Mouse (Mus musculus): ENCODE results near the gene Traf2.
A peak's percentile ranks its signal among the peaks of the same experiment; 100 is the strongest.

The Traf2 gene

DNA sequence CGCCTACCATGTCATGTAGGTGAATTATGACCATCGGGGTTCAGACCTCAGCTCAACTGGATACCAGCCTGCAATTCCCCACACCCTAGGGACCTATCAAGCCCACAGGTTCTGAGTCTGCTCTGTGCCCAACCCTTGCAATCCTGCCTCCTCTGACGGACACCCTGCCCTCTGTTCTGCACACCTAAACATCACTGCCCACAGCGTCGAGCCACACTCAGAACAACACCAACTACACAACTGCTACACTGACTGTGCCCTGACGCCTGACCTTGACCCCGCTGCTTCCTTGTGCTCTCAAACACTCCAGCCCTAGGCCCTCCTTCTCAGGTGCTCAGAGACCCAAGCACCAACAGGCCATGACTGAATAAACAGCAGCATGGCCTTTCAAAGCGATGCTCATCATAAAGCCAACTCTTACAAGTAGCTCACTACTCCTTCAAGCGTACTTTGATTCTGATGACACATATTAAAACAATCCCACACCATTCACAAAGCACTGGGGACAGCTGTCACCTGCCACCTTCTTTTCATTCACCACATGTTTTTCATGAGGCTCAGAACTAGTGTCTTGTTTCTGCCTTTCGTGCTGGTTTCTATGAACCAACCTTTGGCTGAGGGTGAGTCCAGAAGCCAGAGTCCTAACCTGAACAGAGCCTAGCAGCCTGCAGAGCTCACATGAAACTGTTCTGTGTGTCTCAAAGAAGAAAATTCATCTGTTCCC is 4.9 kb downstream of the Traf2 start:
- DNase-seq: no peak

DNA sequence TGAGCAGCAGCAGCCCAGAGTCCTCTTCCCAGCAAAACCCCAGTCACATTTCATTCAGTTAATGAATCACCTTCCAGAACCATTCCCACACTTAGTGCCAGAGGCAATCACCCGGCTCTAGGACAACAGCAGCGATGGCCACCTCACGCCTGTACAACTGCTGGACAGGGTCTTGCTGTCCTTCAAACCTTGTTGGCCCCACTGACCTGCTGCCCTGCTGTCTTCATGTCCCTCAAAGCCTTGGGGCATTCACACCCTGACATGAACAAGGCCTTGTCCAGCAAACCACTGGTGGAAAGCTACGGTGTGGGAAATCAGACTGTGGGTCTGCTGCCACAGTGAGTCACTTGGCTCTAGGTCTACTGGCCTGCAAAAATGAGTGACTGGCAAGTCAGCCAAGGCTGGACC is 6.2 kb downstream of the Traf2 start:
- DNase-seq: no peak

DNA sequence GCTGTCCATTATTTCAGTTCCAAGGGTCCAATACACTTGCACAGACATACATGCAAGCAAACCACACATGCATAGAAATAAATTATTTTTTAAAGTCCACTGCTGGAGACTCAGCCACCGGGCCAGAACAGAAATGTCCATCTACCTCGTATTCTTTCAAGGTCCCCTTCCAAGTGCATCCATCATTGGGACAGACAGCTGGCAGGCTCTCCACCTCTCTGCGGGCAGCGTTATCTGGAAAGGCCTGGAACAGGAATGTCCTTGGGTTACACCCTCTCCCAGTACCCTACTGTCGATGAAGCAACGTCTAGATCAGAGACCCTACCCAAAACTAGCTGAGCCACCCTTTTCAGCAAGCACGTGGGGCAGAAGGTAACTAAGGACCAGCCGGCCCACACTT is 10.2 kb downstream of the Traf2 start:
- DNase-seq: no peak

DNA sequence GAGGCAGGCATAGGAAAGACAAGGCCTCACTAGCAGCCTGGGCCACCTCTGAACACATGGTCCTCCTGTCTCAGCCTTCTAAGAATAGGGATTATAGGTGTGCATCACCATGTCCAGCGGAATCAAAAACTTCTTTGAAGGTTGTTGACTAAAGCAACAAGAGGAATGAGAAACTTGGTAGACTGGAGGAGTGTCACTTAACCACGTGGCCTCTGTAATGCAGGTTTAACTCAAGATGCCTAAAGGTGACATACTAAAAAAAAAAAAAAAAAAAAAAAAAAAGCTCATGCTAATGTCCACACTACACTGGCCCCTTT is 11.9 kb downstream of the Traf2 start:
- no peak for DNase-seq

DNA sequence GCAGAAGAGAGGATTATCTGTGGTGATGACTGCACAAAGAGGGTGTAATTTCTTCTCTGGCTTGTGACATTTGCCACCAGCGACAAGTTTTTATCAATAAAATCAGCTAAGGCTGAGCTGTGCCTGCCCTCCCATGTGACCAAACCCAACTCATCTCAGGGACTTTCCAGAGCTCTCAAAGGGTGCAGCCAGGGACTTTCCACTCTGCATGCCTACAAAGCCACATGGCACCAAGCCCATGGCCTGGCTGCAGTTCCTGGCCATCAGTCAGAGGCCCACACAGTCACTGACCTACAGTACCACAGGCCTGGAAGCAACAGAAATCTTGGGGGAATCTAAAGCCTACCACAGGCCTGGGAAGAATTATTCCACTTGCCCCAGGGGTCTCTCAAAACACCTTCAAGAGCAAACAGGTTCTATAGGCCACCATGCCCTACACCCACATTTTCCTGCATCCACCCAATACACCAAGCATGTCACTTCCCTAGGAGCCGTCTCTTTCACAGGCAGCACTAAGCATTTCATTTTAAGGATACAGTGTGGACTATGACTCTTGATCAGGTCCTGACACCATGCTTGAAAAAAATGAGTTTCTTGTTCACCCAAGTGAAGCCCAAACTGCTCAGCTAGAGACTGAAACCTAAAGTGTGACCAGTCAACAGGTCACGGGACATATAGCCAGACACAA is 12.4 kb downstream of the Traf2 start:
- DNase-seq: peak; percentile 25

DNA sequence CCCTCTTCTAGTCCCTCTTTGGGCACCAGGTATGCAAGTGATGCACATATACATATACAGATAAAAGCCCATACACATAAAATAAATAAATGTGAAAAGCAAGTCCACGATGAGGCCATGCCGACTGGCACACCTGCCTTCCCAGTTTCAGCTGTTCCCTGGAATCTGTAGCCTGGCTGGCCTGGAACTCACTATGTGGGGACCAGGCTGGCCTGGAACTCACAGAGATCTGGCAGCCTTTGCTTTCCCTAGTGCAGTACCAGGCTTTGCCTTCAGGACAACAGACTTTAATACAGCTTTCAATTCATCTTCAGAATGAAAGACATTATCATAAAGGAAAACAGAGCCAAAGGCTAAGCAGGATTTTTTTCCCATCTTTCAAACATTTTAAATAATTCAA is 13.0 kb downstream of the Traf2 start:
- DNase-seq: no peak

DNA sequence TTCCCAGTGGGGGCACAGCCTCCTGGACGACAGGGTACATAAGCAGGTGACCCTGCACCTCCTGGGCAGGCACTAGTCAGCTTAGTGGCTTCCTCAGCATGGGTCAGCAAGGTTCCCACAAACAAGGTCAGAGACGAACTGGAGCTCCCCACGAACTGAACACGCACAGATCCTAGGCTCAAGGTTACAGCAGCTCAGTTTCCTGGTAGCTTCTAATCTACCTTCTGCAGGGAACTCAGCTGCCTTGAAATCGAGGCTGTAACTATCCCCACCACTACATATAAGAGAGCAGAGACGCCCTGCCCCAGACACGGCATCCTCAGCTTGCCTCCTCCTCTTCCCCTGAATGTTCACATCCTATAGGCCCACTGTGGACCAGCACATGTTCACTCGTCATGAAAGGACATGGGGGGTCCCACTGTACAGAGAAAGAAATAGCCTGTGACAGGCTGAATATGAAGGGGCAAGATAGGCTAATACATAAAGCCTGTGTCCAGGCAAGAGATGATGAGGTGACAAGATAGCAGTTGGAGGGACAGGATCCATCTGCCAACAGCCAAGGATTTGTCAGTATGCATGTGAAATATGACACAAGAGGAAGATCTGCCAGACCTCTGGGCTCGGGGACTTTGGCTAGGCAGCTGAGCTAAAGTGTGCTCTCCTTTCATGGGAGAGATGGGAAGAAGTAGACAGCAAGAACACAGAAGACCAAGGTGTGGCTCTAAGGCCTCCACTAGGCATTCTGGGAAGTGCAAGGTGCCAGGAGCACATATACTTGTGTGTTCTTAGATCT is 20.0 kb downstream of the Traf2 start:
- DNase-seq: no peak

DNA sequence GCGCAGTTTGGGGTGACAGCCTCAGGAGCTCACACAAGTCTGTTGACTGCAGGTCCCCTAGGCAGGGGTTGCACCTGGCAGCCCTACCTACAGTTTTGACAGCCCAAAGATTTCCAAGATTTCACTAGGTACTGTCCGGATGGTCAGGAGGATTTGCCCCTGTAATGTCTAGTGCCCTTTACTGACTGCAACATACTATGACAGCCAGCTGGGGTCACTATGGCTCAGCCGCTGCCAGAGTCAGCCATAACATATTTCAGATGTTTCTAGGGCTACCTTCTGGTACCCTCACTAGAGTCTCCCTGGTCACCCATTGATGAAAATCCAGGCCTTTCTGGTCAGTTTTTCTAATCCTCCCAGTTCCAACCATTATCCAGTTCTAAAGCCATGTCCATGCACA is 36.8 kb downstream of the Traf2 start:
- no peak for DNase-seq

DNA sequence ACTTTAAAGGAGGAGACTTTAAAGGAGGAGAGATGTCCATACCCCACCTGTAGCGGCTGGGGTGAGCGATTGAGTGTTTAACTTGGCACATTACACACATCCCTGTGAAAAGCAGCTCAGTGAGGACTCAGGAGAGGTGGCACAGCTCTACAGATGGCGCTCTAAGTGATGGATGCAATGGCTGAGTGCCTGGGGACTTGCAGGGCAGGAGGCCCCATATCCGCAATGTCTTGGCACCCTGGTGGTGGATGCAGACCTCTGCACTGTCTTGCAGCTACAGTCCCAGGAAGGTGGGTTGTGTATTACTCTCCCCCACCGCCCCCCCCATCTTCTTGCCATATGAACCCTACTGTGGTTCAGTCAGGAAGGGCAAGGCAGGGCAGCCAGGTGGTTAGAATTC is 39.8 kb downstream of the Traf2 start:
- DNase-seq: peak; percentile 78

DNA sequence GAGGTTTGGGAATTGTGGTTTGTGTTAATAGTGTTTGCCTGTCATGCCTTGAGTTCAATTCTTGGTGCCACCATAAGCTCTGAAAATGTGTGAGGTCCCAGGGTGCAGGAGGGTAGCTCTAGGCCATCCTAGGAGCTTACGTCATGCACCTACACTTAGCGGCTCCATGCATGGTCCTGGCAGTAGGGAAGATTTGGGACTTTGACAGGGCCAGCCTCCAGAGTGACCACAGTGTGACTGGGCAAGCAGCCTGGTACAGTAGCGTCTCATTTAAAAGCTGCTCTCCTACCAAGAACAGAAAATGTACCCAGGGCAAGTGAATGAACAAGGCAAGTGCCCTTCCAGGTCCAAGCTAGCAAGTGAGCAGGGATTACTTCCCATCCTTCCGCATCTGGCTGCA is 40.9 kb downstream of the Traf2 start:
- no peak for DNase-seq

DNA sequence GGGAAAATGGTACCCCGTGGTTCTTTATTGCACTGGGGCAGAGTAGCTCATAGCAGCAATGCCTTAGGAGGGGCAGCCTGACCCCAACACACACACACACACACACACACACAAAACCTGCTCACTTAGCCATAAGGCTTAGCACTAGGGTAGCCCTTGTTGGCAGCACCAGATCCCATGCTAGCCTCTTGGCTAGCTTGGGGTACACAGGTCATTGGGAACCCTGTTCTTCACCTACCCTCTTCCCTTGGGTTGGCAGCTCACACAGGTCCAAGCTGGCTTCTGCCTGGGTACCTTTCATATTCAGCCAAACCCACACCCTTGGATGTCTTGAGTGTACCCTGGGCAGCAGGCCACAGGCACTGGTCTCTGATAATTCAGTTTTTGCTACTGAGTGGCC is 41.7 kb downstream of the Traf2 start:
- no peak for DNase-seq

DNA sequence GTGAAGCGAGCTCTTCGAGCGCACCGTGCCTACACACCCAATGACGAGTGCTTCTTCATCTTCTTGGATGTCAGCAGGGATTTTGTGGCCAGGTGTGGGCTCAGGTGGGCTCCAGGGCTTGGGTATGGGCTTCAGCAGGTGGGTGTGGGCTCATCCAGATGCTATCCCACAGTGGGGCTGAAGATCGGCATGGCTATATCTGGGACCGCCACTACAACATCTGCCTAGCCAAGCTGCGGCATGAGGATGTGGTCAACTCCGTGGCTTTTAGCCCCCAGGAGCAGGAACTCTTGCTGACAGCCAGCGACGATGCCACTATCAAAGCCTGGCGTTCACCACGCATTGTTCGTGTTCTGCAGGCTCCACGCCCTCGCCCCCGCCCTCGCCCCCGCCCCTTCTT is 42.2 kb downstream of the Traf2 start:
- no peak for DNase-seq

DNA sequence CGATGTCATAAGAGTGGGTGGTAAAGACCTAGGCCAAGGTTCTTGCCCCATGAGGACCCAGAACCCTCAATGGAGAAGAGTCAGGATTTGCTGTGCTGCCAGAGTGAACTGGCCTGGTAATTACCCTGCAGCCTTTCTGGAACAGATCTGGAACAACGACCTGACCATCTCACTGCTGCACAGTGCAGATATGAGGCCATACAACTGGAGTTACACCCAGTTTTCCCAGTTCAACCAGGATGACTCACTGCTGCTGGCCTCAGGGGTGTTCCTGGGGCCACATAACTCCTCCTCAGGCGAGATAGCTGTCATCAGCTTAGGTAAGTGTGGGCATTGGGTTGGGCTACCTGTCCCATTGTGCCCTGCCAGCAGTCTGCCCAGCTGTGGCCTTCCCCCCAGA is 44.0 kb downstream of the Traf2 start:
- no peak for DNase-seq

DNA sequence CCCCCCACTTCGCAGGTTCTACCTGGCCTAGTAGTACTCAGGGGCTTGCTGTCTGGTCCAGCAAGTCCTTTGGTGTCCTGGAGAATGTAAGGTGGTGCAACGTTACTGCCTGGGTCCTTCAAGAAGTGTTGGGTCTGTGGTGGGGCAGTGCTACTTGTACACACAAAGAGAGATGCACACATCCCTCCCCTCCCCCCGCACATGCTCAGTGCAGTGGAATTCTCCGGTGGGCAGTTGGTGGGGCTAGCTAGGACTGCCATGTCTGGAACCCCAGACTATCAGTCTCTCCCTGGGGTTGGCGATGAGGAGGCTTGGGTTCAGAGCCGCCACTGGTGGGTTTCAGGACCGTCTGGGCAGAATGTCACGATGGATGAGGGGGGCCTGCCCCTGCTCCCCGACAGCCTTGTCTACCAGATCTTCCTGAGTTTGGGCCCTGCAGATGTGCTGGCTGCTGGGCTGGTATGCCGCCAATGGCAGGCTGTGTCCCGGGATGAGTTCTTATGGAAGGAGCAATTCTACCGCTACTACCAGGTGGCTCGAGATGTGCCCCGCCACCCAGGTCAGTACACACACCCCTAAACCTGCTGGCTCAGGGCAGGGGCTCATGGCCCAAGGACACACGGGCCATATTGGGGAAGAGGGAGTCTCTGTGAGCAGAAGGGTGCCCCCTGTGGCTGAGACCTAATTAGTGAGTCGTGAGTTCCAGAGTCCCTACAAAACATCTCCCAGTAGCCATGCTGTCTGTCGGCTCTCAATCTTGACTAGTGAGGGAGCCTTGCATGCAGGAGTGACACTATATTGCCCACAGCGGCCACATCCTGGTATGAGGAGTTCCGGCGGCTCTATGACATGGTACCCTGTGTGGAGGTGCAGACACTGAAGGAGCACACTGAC is 44.9 kb downstream of the Traf2 start, which contains the start of gene C8g:
C8g (minus strand) TSS at position 127 of the 894 bp plus-strand sequence.
- DNase-seq: peak; percentile 31

DNA sequence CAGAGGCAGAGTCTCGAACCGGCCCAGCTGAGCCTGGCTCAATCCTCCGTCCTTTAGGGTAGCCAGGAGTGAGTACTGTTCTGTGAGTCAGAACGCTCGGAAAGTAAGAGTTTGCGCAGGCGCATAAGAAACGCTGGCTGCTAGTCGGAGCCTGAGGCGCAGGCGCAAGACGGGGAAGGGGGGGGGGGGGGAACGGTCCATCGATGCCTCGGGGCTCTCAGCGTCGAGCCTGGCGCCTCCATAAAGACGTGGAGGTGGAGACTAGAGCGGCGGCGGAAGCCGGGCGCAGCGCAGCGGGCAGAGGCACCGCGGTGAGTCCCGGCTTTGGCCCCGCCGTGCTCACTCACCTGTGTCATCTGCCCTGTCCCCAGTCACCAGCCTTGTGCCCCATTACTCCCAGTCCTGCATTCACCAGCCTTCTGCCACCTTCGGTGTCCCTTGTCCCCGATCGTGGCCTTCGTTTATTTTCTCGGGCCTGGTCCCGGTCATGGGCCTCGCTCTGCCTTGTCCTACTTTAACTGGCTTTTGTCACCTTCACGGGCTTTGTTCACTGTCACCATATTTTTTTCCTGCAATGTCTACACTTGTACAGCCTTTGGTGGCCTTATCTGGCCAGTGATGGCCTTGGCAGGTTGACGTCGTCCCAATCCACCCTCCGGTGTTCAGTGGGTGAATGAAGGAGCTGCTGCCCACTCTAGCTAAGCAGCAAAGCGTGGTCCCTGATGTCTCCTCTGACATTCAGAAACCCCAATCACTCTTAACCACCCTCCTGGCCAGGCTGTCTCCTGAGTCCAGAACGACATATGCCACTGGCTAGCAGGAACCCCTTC is 45.9 kb downstream of the Traf2 start, which contains the start of gene Fbxw5:
Fbxw5 (plus strand) TSS at position 175 of the 830 bp plus-strand sequence.
- peak; percentile 88 for DNase-seq

DNA sequence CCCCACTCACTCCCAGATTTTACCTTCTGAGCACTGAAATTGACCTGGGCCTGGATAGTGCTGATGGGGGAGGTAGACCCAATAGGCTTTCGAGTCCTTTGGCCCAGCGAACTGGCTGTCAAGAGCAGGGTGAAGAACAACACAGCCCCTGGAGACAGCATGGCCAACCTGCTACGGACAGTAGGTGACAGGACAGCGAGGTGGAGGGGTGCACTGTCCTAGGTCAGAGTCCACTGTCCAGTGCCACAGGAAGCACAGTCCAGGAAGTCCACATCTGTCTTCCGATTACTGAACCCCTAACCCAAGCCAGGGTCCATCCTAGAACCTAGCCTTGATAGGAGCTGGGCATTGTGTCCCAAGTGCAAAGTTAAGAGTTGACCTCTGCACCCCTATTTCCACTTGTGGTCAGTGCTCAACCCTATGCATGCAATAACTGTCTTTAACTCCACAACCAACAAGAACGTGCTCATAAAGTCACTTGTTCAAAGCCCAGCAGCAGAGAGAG is 46.6 kb downstream of the Traf2 start:
- peak; percentile 28 for DNase-seq

DNA sequence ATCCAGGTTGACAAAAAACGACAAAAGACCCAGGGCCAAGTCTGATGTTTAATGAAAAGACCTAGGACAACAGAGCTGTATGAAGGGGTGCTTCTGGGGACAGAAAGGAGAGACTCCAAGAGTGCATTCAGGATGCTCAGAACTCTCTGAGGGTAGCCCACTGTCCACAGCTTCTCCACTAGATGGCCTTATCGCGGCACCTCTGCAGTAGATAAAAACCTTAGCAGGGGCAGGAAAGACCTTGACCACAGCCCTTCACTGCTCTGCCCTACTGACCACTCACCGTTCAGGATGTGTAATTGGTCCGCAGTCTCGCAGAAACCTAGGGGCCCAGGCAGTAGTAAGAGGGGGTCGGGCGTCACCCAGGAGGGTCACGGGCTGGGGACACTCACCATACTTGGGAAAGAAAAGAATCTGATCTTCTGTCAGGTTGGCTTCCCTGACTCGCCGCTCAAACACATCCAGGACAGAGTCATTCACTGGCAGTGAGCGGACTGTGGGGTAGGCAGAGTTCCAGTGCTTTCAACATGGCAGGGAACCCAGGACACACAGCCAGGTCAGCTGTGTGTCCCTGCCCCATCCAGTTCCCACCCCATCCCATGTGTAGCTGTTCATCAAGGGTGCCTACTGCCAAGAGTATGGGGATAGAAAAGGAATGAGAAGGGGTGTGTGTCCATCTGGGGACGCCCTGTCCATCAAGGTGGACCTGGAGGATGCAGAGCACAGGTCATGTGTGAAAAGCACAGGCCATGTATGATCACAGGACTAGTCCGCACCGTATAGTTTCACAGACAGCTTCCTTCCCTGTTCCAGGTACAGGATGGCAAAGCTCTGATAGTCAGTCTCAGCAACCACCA is 47.9 kb downstream of the Traf2 start:
- DNase-seq: no peak

DNA sequence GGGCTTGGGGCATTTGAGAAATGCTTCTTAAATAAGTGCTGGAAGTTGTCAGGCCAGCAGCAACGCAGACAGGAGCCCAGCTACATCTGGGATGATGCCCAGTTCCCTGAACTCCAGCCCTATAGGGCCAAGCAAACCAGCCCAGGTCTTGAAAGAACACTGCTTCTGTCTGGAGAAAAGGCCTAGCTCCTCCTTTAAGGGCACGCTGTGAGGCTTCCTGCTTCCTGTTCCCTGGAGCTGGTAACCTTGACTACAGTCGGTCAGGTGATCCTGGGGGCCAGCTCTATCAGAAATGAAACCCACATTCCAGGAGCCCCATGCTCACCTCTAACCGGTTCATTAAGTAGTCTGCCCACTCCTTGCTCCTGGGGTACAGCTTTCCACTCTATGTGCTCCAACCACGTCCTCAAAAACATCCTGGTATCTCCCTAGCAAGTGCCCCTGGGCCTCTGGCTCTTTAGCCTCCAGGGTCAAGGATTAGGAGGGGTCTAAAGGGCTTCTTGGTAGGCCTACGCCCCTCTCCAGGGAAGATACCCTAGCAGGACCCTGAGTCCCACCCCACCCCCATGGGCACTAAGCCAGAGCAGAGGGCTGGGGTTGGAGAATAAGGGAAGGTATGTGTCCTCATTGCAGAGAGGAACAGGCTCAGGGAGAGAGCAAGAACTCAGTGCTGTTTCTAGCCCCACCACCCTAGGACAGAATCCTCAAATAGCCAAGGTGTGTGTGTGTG is 48.7 kb downstream of the Traf2 start:
- DNase-seq: no peak

DNA sequence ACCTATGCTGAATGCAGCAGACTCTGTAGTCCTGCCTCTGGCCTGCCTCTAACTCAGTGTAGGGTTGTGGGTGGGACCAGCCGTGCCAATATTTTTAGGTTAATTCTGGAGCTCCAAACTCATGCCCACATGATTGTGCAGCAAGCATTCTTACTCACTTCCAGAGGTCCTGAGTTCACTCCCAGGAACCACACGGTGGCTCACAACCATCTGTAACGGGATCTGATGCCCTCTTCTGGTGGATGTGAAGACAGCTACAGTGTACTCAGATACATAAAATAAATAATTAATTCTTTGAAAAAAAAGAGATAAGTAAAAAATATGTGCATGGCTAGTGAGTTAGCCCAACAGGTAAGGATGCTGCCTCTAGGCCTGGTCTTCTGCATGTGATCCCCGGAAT is 50.3 kb downstream of the Traf2 start:
- DNase-seq: peak; percentile 30

DNA sequence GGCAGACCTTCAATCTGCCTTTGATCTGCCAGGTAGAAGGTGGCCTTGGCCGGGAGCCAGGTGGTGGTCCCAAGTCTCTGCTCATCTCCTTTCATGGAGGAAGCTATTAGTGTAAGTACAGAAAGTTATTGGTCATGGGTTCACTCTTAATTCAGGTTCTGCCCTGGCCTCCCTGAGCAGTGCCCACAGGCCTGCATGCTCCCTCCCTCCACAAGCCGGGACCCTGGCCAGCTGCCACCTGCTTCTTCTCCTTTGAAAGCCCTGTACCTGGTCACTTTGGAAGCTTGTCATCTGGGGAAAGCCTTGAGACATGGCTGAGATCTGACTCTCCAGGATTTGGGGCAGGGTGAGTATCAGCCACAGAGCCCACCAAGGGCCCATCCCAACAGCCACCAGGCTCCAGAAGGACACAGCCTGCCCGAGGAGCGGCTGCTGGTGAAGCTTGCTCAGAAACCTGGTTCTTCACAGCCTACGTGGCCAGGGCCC is 53.2 kb downstream of the Traf2 start, which contains the start of gene Lcn12:
Lcn12 (minus strand) TSS at position 436 of the 486 bp plus-strand sequence.
- no peak for DNase-seq

Measured in thymus, postnatal 14 days (tissue).